Mouse (Mus musculus) bone marrow macrophage, adult 2 months (primary cell): ENCODE data around the gene Zfp866.

ENCODE experiments used
- CTCF ChIP-seq: IDR thresholded peaks from 2 replicates; pipeline ENCODE4 v1.5.1; 2012; ENCODE audit warnings: low read depth, mild to moderate bottlenecking, low read length, moderate library complexity
- POLR2A ChIP-seq: IDR thresholded peaks from 2 replicates; pipeline ENCODE4 v1.6.1; 2012; ENCODE audit warnings: mild to moderate bottlenecking, low read depth, low read length, borderline replicate concordance

- TF ChIP-seq CTCF (no peak), POLR2A (no peak)
Observed at GRCm38 (mm10) chr8:69793666-69794065, 2.7 kb upstream of the Zfp866 start.
